Mouse (Mus musculus): ENCODE measurements around the gene Hpn.

The Hpn gene

DNA sequence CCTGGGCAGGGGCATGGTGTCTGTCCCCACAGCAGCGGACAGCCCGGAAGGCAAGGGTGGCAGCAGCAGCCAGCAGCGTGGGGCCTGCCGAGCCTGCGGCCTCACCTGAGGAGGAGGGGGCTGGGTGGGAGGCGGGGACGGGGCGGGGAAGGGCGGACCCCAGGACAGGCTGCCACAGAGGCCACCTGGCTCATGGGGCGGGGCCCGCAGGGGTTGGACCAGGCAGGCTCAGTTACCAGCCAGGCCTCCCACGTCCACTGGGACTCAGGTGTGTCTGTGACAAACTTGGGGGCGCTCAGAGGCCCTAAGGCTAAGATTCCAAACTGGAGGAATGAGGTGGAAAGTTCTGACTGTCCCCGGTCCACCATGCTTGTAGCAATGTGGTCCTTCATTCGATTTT is at the start of gene Hpn:
TSS of gene Hpn (minus strand) at position 109 of the 400 bp plus-strand sequence.
- in situ Hi-C loops (cut with MboI, MseI), result no loop called here

DNA sequence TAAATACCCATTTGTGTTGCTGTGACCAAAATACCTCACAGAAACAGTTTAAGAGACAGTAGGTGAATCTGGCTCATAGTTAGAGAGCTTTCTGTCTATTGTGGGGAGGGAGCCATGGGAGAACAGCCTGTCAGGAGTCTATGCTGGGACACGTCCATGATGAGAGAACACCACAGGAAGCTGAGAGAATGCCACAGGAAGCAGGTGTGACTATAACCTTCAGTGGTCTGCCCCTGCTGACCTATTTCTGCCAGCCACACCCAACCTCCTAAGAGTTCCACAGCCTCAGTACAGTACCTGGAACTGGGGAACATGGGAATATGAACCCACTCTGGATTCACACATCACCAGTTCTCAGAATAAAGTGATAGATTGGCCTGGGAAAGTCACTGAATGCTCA is 49.7 kb upstream of the Hpn start:
- in situ Hi-C loops (cut with MboI, MseI), result no loop called here

DNA sequence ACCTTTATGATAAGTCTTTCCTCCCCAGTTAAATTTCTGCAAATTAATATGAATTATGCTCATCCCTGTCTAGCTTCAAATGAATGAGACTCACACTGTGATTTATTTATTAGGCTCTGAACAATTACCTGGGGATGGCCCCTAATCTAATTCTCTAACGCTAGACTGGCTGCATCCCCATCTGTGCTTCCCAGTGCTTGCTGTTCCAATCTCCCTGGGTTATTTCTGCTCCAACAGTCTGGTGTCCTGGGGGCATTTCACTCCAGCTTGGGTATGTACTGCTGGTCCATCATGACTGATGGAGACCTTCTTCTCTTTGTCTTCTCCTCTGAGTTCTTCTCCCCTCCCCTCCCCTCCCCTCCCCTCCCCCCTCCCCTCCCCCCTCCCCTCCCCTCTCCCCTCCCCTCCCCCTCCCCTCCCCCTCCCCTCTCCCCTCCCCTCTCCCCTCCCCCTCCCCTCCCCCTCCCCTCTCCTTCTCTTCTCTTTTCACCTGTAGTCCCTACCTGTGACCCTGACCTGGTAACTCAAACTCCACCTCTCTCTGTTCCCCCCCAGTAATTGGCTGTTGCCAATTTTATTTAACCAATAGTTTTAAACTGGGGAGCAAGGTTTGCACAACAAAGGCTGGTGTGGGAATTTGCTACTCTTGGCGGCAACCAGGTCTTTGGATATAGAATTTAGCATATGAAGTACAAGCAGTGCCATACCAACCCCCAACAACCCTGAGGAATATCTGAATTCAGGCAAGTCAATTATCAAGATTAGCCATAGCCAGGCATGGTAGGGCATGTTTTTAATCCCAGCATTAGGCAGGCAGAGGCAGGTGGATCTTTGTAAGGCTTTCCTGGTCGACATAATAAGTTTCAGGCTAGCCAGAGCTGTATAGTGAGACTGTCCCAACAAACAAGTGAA is 48.8 kb upstream of the Hpn start:
- in situ Hi-C loops (cut with MboI, MseI), result no loop called here

DNA sequence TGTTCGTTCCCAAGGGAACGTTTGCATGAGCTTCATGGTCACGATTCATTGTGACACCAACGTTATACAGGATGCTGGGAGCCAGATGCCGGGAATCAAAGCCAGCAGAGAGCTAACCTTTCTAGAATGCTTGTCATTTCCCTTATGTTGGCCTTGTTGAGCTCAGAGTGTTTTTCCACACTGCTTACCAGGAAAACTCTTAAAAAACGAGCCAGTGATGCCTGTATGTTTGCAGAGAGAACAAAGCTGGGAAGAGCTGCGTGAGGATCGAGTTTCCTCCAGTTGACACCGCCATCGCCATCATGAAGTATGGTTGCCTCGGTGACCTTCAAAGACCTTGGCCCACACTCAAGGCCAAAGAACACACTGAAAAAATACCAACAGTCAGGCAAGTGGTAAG is 47.2 kb upstream of the Hpn start:
- in situ Hi-C loops (cut with MboI, MseI), result no loop called here

DNA sequence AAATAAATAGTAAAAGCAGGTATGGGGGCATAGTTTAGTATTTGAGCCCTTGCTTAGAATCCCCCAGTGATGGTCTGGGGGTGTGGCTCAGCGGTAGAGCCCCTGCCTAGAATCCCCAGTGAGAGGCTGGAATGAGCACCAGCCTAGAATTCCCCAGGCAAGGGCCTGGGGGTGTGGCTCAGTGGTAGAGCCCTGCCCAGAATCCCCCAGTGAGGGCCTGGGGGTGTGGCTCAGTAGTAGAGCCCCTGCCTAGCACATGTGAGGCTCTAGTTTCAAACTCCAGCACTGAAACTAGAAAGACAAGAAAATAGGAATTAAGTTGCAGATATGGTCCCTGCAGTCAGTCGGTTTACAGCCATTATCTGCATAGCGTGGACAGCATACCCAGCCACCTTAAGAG is 46.7 kb upstream of the Hpn start:
- in situ Hi-C loops (cut with MboI, MseI), result no loop called here

DNA sequence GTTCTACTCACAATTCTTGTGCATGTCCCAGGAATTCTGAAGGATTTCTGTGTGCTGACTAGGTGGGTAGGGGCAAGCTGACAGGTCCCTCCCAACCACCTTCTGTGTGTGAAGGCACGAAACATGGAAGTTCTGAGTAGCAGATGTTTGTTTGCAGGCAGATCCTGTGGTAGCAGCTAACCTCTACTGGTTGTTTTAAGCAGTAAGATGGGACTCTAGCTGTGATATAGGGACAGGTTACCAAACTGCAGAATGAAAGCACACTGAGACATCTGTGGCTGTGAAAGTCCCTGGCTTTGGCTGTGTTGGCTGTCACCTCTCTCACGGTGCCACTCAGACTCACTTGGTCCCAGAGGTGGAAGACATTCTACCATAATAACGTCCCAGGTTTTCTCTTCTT is 46.2 kb upstream of the Hpn start:
- in situ Hi-C loops (cut with MboI, MseI), result no loop called here

DNA sequence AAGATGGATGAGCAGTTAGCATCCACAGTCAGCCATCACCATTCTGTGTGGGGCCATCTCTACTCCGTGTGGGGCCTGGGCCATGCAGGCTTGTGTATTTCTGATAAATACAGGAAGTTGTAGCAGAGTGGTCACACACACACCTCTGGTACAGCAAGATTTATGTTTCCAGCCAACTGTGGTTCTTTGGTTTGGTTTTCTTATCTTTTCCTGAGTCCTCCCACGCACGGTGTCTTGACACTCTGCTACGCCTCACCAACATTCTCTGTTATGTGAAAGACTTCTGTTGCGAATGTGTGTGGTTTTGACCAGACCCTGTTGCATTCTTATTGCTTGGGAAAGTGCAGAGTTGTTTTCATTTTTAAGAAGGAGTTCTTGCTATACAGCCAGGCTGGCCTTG is 45.7 kb upstream of the Hpn start:
- in situ Hi-C loops (cut with MboI, MseI), result no loop called here

DNA sequence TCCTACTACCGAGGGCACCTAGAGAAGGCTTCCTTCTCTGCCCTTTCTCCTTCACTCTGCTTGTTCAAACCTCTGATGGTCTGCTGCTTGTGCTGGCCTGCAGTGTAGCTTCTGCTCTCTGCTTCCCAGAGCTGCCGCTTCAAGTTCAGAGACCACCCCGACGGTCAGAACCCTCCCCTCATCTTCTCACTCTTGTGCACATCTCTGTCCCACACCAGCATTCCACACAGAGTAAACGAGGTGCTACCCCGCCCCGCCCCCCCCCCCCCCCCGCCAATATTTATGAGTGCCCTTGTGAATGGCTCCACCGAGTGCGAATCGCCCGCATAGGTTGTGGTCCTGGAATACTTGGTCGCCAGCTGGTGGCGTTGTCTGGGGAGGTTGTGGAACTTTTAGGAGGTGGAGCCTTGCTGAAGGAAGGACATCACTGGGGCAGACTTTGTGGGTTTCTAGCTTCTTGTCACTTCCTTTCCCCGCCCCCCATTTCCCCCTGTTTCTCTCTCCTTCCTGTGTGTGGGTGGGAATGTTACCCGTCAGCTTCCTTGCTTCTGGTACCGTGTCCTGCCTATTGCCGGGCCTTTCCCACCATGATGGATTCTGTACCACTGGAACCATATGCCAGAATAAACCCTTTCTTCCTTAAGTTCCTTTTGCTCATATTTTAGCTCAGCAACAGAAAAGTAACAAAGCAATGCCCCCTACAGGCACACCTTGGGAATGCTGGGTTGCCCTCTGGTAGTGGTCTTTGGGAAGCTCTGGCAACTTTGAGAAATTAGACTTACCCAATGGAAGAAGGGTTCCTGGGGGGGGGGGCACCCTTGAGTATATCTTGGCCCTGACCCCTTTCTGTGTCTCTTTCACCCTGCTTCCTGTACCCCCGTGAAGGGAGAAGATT is 41.2 kb upstream of the Hpn start:
- in situ Hi-C loops (cut with MboI, MseI), result no loop called here

DNA sequence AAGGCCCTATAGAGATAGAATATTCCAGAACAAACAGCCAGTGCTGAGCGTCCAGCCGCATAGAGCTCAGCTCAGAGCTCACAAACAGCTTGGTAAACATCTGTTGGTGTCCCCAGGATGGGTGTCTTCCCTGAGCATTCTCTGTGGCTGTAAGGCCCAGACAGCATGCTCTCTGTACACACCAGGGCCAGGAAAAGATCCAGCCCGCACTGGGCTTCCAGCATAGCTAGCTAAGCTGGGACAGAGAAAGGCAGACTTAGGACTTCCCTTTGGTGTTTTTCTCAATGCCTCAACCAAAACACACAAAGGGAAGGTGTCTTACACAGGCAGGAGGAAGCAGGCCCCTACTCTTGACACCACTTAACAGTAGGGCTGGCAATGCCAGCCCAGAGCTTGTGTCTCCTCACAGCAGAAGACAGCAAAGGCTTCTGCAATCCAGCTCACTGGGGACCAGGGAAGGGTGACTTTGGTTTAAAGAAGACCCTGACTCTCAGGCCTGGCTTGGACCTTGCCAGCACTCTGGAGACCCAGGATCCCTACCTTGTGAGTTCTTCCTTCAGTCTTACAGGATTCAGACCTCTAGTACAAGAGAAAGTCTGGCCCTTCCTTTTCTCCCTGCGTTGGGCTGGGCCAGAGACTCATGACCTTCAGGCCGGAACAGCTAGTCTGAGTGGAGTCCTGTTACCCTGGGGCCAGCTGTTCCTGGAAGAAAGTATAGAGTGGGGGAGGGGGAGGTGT is 40.4 kb upstream of the Hpn start, which contains the start of gene Gramd1a:
TSS of gene Gramd1a (minus strand) at position 601 of the 738 bp plus-strand sequence.
- in situ Hi-C loops (cut with MboI, MseI), result no loop called here

DNA sequence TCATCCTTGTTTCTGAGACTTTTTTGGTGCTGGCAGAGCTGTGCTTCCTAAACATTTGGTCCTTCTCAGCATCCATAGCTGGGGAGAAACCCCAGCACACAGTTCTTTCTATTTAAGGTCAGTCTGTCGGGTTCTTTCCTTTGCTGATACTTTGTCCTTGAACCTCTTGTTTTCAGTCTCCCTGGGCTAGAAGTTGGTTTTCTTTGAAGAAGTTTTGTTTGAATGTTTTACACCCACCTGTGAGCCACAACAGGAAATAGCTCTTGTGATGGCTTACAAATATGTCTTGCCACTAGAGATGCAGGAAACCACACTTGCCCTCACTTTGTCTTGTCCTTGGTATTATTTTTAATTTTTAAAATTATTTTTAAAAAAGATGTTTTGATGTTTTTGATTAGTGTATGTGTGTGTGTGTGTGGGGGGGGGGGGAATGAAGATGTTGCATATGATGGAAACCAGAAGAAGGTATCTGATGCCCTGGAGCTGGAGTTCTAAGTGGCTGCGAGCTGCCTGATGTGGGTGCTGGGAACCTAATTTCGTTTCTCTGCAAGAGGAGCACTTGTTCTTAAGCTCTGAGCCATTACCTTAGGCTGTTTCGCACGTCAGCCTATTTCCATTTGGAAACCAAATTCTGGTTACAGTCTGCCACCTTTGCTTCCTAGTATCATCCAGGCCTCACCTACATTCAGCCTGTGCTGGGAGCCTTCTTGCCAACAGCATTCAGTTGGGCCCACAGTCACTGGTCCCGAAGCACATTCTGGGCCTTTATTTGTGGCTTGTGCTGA is 38.6 kb upstream of the Hpn start:
- in situ Hi-C loops (cut with MboI, MseI), result no loop called here

DNA sequence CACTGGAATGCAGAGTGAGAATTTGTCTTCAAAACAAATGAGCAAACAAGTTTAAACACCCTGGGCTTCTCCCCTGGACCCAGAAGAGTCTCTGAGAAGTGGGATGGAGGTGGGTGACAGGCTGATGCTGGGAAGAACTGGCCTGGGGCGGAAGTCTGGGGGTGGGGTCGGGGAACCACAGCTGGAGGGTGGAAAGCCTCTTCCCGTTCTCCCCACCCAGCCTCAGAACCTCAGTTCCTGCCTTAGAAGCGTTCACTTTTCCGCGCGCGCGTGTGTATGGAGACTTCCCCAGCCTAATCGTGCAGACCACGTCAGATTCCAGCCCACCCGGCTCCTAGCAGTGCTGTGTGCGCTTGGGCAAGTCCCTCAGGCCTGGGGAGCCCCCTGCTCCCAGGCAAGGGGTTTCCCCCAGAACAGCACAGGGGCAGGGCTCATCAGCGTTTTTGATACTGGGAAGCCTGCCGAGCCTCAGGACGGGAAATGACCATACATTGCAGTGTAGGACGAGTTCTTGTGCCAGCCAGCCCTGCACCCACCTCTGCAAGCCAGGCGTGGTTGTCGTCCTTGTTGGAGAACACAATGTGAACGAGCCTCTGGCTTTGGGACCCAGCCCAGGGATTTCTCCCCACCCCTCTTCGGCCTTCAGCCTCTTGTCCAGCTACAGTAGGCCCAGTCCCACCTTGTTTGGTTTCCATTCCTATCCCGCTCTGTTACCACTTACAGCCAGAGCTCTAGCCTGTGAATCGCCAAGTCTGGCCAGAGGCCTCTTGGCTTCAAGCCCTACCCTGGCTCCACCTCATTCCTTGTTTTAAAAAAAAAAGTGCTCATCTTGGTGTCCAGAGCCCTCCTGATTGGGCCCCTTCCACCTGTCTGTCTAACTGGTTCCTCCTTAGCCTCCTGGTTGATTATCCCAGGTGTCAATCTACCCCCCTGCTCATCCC is 36.5 kb upstream of the Hpn start:
- in situ Hi-C loops (cut with MboI, MseI), result no loop called here

DNA sequence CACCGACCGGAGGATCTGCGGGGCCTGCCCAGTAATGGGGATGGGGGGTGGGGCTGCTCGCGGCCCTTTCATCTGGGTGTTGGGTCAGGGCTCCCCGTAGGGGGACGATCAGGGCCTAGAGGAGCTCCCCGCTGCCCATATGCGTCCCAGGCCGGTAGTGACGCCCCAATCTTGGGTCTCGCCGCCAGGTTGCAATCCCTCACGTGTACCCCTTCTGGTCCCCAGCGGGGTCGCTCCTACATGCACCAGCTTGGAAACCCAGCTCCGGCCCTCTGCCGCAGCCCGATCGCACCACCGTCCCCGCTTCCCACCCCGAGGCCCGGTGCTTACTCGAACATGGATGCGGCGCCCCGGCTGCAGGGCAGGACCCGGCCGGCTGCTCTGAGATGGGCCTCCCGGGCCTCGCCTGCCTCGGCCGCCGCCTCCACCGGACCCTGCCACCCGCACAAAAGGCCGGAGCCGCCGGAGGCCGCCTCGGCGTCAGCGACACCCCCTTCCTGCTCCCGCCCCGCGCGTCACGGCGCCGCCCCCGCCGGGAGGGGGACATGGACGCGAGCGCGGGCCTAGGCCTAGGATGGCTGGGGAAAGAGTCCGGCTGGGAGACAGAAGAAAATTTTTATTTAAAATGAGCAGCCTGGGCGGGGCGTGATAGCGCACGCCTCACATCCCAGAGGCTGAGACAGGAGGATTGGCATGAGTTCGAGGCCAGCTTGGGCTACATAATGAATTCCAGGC is 35.6 kb upstream of the Hpn start:
- in situ Hi-C loops (cut with MboI, MseI), result no loop called here

DNA sequence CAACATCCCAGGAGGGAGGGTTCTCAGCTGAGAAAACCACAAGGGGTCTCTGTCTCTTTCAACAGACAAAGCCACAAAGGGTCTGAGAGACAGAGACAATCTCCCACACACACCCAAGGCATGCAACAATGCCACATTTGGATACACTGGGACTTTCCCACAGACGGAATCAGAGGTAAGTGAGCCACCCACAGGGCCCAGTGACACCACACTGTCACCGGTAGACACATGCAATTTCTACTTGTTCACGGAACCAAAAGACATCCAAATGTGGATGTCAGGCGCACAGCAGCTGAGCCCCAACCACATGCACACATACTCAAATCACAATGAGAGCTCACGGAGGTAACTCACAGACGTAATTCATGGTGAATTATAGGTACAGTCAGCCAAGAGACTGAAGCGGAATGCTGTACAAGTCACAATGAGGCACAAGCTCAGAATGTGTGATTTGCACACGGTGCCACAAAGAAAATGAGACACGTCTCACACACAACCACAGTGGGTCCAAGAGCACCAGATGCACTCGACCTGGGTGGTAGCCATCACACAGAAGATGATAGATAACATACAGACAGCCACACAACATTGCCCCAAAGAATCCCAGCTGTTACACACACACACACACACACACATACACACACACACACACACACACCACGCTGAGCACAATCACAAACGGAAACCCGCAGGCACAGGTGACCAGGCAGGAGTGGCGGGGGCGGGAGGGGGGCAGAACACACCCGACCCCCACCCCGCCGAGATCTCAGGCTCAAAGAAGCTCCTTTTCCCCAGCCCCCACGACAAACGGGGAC is 34.9 kb upstream of the Hpn start:
- in situ Hi-C loops (cut with MboI, MseI), result no loop called here

DNA sequence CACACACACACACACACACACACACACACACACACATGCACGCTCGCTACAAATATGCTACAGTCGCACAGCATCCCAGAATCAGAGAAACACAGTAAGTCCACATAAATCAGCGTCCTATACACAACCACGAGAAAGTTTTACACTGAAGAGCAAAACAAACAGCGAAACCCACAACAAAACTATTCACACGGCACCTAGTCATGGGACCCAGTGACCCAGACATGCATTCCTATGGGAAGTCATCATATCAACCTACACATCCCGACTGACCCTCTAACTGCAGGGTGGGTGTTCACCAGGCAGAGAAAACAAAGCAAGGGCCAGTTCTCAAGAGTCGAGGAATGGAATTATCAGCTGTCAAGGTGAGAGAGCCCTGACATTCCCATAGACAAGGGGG is 34.2 kb upstream of the Hpn start:
- in situ Hi-C loops (cut with MboI, MseI), result no loop called here

DNA sequence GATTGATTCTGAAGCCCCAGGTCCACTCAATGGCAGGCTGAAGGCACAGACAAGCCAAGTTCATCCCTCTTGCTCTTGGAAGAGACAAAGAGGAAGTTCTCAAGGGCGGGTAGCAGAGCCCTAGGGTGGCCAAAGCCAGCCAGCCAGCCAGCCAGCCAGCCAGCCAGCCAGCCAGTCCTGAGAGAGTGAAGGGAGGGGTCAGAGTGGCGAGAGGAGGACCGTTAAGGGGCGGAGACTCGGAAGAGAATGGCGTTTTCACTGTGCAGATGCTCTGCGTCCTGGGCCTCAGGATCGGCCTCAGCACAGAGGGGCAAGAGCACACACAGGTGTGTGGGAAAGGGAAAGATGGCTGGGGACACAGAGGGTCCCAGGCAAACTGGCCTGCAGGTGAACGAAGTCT is 33.7 kb upstream of the Hpn start:
- in situ Hi-C loops (cut with MboI, MseI), result no loop called here

DNA sequence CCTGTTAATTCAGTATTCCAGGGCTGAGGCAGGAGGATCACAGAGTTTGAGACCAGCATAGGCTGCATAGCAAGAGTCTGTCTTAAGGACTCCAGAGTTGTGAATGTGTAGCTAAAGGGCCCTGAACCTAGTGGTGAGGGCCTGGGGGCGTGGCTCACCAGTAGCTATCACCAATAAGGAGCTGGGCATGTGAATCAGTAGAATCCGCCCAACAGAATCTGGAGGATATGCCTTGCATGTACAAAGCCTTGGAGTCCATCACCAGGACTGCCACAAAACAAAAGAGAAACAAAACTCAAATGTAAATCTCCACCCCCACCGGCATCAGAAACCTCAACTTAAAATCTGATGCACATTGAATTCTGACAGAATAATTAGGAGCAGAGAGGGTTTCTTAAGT is 33.0 kb upstream of the Hpn start:
- in situ Hi-C loops (cut with MboI, MseI), result no loop called here

DNA sequence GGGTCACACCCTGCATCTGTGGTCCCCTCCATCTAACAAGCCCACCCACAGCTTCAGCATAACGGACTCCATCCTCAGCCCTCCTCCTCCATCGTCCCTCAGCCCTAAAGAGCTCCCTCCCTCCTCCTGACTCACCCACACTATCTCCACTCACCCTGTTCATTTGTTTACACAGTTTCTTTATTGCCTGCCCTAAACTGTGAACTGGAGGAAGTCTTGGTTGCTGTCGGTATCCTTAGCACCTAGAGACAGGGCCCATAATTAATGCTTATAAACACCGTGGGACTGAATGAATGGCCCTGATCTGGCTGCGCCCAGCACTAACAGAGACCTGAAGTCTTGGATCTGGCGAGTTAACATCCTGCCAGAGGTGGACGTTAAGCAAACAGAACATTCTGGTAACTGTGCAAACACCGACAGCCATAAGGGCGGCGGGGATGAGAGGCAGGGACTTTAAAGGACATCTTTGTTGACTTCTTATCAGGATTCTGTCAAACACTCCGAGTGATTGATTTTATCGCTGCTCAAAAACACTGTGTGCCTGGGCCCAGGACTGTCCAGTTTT is 30.6 kb upstream of the Hpn start:
- in situ Hi-C loops (cut with MboI, MseI), result no loop called here

DNA sequence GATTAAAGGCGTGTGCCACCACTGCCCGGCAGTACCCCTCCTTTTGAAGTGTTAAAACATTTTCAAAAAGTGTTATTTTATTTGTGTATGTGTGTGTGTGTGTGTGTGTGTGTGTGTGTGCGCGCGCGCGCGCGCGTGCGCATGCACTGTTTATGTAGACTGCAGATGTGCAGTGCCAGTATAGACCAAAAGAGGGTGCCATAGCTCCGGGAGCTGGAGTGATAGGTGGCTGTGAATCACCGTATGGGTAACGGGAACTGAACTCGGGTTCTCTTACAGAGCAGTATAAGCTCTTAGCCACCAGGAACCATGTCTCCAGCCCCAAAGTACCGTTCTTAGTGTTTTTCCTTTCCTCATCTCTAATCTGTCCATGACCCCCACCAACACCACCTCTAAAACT is 29.8 kb upstream of the Hpn start:
- in situ Hi-C loops (cut with MboI, MseI), result loop anchor here (5.0 kb wide), 1 partner anchor 32 kb away; no protein-coding TSS in a partner anchor
